Mouse (Mus musculus): ENCODE data around the gene Ripor3.

DNA sequence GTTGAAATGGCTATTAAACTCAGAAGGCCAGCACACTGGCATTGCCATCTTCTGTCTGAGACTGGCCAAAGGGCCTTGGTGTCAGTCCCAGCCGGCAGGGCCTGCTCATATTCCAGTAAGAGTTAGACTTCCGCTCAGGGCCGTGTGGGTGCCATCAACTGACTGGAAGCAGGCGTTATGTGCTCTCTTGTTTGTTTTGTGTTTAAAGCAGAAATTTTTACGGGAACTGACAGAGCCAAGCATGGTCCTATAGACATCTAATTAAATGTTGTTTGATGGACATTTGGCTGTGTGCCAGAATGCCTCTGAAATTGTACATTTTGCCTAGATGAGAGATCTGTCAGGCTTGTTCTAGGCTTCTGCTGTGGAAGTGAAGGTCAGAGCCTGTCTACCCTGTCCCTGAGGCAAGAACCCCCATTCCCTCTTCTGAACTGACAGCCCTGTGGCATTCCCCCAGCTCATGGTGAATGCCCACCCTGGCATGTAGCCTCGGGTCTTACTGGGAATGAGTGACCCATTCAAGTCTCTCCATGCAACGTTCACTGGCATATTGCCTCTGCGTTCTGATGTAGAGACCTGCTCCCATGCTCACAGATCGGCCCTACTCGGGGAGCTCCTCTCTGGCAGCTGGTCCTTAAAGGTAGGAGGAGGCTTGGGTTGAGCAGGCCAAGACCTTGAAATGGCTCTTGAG is 40.4 kb downstream of the Ripor3 start:
- no peak for TF ChIP-seq CTCF (IDR thresholded peaks at IDR 0.05; ENCODE audit: low read depth, low read length)
- no peak for TF ChIP-seq TAL1 (conservative IDR thresholded peaks at IDR 0.05; ENCODE audit: low read depth, low read length)
- no peak for TF ChIP-seq GATA1 (IDR thresholded peaks at IDR 0.05; ENCODE audit: borderline replicate concordance, low read length)
- TF ChIP-seq GATA2 (IDR thresholded peaks at IDR 0.05; ENCODE audit: borderline replicate concordance, low read depth, low read length), result no peak
- TF ChIP-seq POLR2AphosphoS5 (IDR thresholded peaks at IDR 0.05; ENCODE audit: insufficient replicate concordance, low read depth, low read length), result no peak

All from G1E (cell line).